Mouse (Mus musculus) forebrain, postnatal 0 days (tissue): ENCODE data around the gene Sgms1. TPM values are rescaled to one million over a fixed set of nuclear protein-coding genes. Genes with fewer than 3 reads are reported as not detected.

Experiments
- ATAC-seq: fragments of 200-750 bp; cut with Nextera tagmentation; 2 replicates; pipeline ENCODE4 v1.8.0; 2017; ENCODE audit warnings: mild to moderate bottlenecking, moderate library complexity
- DNase-seq: peaks from one replicate; pipeline ENCODE4 v3.0.0-alpha.2; 2015
- H3K27ac ChIP-seq: fragments of 300-500 bp; sonication (generic); 2 replicates; pipeline ENCODE4 v1.5.1; 2014; ENCODE audit warnings: low read depth, mild to moderate bottlenecking, antibody characterized with exemption, low read length, moderate library complexity, mixed read lengths
- H3K27me3 ChIP-seq: fragments of 300-500 bp; sonication (generic); 2 replicates; pipeline ENCODE4 v1.6.1; 2014; ENCODE audit warnings: mild to moderate bottlenecking, low read length, mixed read lengths; ENCODE audit not compliant: insufficient read depth
- H3K36me3 ChIP-seq: fragments of 300-500 bp; sonication (generic); 2 replicates; pipeline ENCODE4 v1.6.1; 2014; ENCODE audit warnings: mild to moderate bottlenecking, moderate library complexity; ENCODE audit not compliant: insufficient read depth
- H3K4me1 ChIP-seq: fragments of 300-500 bp; sonication (generic); 2 replicates; pipeline ENCODE4 v1.6.1; 2014; ENCODE audit warnings: antibody characterized with exemption; ENCODE audit not compliant: insufficient read depth
- H3K4me2 ChIP-seq: fragments of 300-500 bp; sonication (generic); 2 replicates; pipeline ENCODE4 v1.6.1; 2014; ENCODE audit warnings: low read depth, mild to moderate bottlenecking, moderate library complexity
- H3K4me3 ChIP-seq: fragments of 300-500 bp; sonication (generic); 2 replicates; pipeline ENCODE4 v1.5.1; 2014; ENCODE audit warnings: low read depth, low read length, mixed read lengths
- H3K9ac ChIP-seq: fragments of 300-500 bp; sonication (generic); 2 replicates; pipeline ENCODE4 v1.6.1; 2014; ENCODE audit warnings: mild to moderate bottlenecking
- H3K9me3 ChIP-seq: fragments of 300-500 bp; sonication (generic); 2 replicates; pipeline ENCODE4 v1.6.1; 2016; ENCODE audit warnings: low read length
- CTCF ChIP-seq: sonication (generic); IDR thresholded peaks from 2 replicates; pipeline ENCODE4 v1.5.1; 2016; ENCODE audit warnings: antibody characterized with exemption, control low read depth, low read depth
- WGBS: fragments of 180-500 bp; shearing (Covaris S2); extraction: QIAGEN DNeasy Blood & Tissue Kit; methylation state at CpG from one replicate; pipeline ENCODE4 v1.1.7; 2014; 5-methylcytosine and 5-hydroxymethylcytosine counted together
- polyA plus RNA-seq: library from polyadenylated mRNA; unstranded; fragments of >200 nt; fragmentation: Nextera tagmentation; extraction: Ambion mirVana; gene quantifications from 2 replicates; pipeline ENCODE4 v1.2.1, GENCODE M21; 2015
- total RNA-seq: library from RNA; depleted of rRNA; stranded (reverse); fragments of >200 nt; gene quantifications from 2 replicates; pipeline ENCODE4 v1.2.3, GENCODE M21; 2014

Sgms1 gene
- total and polyA plus RNA-seq, 2 experiments from 2014 or later = 17.0 to 27.2 TPM

DNA sequence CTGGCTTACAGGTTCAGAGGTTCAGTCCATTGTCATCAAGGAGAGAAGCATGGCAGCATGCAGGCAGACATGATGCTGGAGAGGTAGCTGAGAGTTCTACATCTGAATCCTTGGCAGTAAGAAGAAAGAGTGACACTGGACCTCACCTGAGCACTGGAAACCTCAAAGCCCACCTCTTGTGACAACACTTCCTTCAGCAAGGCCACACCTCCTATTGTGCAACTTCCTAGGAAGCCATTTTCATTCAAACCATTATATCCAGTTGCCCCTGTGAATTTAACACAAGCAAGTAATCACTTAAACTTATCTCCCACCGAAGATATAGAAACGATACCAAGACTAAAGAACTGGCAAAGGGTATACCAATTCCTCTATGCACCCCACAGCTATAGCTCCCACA, 129.7 kb downstream of the Sgms1 start:
- Histone ChIP-seq H3K9me3 (no peaks in the 10 kb centered on the region), H3K4me2 (no peak overlapping the region), H3K36me3 (no peaks in the 10 kb centered on the region), H3K4me3 (no peak overlapping the region), H3K9ac (no peak overlapping the region), H3K27ac (no peak overlapping the region), H3K27me3 (no peaks in the 10 kb centered on the region), H3K4me1 (no peaks in the 10 kb centered on the region)
- DNase-seq (no peak), ATAC-seq (no peak)
- 90% methylated on average over 2 of the region's 2 CpGs for WGBS
- no peak for TF ChIP-seq CTCF

DNA sequence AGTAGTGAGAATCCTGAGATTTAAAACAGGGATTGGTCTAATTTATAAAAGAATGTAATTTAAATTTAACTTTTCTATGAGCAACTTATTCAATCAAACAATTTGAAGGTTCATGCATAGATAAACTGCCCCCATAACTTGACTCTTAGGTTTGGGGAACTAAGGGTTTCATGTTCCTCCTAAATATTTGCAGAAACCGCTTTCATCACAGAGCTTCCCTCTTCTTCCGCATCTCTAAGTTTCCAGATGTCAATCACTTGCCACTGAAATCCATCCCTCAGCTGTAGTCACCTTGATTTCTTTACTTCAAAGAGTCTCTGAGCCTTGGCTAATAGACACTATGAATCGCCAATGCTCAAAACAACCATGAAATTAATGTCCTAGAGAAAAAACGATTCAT, 130.5 kb downstream of the Sgms1 start:
- TF ChIP-seq CTCF = no peak
- H3K4me2 ChIP-seq = no peak overlapping the region
- no peak overlapping the region for H3K9ac ChIP-seq
- H3K4me1 ChIP-seq = no peaks in the 10 kb centered on the region
- no peak overlapping the region for H3K4me3 ChIP-seq
- ATAC-seq (no peak), DNase-seq (no peak)
- no peaks in the 10 kb centered on the region for H3K36me3 ChIP-seq
- H3K27ac ChIP-seq = no peak overlapping the region
- no peaks in the 10 kb centered on the region for H3K9me3 ChIP-seq
- no peaks in the 10 kb centered on the region for H3K27me3 ChIP-seq
- 91% methylated on average over 4 of the region's 4 CpGs for WGBS

DNA sequence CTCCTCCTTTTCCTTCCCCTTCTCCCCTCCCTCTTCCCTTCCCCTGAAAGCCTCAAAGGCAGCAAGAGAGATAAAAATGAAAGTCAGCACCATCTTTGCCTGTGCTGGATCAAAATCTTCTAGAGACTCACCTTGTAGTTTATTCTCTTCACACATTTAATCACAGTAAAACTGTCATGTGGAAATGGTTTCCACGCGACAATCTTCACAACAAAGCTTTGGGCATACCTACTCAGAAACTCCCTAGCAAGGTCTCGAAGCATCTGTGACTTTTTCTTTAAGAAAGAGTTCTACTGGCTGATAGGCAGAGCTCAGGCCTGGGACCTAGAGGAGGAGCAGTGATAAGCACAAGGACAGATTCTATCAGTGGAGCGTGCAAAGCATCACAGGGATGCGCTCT, 131.4 kb downstream of the Sgms1 start:
- no peak for ATAC-seq
- Histone ChIP-seq H3K4me3 (no peak overlapping the region), H3K36me3 (no peaks in the 10 kb centered on the region), H3K4me1 (no peaks in the 10 kb centered on the region), H3K9ac (no peak overlapping the region), H3K9me3 (no peaks in the 10 kb centered on the region), H3K27me3 (no peaks in the 10 kb centered on the region), H3K27ac (no peak overlapping the region), H3K4me2 (no peak overlapping the region)
- DNase-seq = no peak
- TF ChIP-seq CTCF = no peak
- WGBS = 74% methylated on average over 5 of the region's 5 CpGs

DNA sequence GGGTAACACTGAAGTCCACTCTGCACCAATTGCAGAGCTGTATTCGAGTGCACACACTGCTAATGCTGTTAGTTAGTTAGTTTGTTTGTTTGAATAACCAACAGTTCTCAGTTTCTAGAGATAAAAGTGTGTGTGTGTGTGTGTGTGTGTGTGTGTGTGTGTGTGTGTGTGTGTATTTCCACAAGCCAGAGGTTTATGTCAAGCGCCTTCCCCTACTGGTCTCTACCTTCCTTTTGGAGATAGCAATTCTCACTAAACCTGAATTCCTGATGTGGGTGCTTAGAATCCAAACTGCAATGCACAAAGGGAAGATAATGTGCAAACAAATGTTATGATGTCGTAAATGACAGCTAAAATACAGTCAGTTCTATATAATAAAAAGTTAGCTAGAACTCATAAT, 131.9 kb downstream of the Sgms1 start:
- no peak for TF ChIP-seq CTCF
- no peaks in the 10 kb centered on the region for H3K4me1 ChIP-seq
- DNase-seq (no peak), ATAC-seq (no peak)
- H3K4me2 ChIP-seq = no peak overlapping the region
- H3K36me3 ChIP-seq = no peaks in the 10 kb centered on the region
- H3K9me3 ChIP-seq = no peaks in the 10 kb centered on the region
- no peak overlapping the region for H3K9ac ChIP-seq
- WGBS = 91% methylated on average over 3 of the region's 3 CpGs
- H3K27ac ChIP-seq = no peak overlapping the region
- no peak overlapping the region for H3K4me3 ChIP-seq
- H3K27me3 ChIP-seq = no peaks in the 10 kb centered on the region

DNA sequence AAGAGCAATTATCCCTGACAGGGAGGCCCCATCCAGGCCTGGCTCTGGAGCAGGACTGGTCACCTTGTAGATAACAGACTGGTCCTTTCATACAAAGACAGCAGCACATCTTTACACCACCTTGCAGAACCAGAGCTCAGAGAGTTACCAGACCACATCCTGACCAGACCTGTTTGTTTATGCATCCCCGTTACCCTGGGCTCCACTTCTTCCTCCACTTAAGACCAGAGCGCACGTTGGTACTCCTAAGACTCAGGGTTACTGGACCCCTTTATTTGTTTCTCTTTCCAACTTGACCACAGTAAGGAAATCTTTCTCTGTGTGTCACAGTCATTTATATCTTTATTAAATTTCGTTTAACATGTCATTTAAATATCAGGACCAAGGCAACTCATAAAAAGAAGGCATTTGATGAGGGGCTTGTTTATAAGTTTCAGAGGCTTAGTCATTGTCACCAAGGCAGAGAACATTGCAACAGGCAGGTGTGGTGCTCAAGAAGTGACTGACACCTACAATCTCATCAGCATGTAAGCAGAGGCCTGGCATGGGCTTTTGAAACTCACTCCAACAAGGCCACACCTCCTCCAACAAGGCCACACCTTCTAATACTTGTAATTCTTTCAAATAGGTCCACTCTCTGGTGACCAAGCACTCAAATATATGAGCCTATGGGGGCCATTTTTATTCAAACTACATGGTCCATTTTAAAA, 132.7 kb downstream of the Sgms1 start:
- Histone ChIP-seq H3K9me3 (no peaks in the 10 kb centered on the region), H3K9ac (no peak overlapping the region), H3K27me3 (no peaks in the 10 kb centered on the region), H3K27ac (no peak overlapping the region), H3K4me1 (no peaks in the 10 kb centered on the region), H3K36me3 (no peaks in the 10 kb centered on the region), H3K4me3 (no peak overlapping the region), H3K4me2 (no peak overlapping the region)
- 79% methylated on average over 4 of the region's 4 CpGs for WGBS
- TF ChIP-seq CTCF = no peak
- DNase-seq (no peak), ATAC-seq (no peak)

DNA sequence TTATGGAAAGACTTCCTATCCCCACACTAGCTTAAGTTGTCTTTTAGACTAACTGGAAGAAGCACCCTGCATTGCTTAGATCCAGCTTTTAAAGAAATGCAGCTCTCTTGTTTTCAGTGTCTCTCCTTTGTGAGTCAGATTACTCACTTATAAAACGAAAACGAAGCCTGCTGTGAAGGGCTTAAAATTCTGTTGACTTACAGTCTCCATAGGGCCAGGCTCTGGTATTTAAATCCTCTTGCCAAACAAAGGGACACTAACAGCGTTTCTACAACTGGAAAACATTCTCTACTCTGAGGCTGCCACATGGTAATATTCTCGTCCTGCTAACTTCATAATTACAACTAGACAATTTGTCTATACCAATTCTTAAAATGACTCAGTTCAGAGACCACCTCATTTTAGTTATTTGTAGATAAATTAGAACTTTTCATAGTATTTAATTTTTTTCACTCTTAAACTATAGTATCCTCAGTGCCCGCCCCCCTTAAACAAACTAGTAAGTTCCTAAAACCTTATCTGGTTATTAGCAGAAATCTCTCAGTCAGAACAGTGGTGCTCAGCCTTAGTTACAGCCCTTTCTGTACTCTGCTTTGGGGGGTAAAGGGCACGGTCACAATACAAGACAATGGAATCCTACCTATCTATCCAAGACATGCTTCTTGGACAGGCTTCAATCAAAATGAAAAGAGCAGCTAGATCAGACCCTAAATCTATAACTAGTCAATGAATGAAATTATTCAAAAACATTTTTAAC, 133.9 kb downstream of the Sgms1 start:
- H3K4me1 ChIP-seq = no peaks in the 10 kb centered on the region
- WGBS = 40% methylated on average over 6 of the region's 6 CpGs
- no peak for TF ChIP-seq CTCF
- DNase-seq (no peak), ATAC-seq (no peak)
- no peaks in the 10 kb centered on the region for H3K36me3 ChIP-seq
- H3K9me3 ChIP-seq = no peaks in the 10 kb centered on the region
- H3K4me3 ChIP-seq = no peak overlapping the region
- H3K27me3 ChIP-seq = no peaks in the 10 kb centered on the region
- H3K9ac ChIP-seq = no peak overlapping the region
- 0 out of 2 replicates have a peak overlapping the region, but pooled peaks have one; percentile 21 for H3K27ac ChIP-seq
- H3K4me2 ChIP-seq = no peak overlapping the region

DNA sequence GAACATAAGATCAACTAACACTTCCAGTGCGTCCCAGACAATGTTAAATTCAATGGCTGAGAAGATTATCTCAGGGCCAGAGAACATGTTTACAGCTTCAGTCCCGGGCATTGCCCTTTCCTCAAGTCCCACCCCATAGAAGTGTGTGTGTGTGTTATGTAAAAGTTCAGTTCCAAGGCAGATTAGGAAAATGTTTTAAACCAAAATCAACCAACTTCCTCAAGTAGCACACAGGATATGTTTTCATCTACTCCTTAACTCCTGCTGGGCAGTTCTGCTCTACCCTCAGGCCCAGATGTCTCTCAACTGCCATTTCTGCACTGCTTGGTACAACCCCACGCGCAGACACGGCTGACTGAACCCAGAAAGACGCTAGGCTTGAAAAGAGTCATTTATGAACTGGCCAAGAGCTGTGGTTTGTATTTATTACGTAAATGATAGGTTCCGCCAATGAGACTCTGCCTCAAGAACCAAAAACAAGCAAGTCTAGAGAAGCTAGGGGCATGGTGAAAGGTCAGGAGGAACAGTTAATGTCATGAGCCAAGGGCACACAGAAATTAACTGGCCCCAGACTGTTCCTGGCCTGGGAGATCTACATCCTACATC, 134.7 kb downstream of the Sgms1 start:
- no peak overlapping the region for H3K4me2 ChIP-seq
- ATAC-seq (no peak), DNase-seq (no peak)
- WGBS = 34% methylated on average over 8 of the region's 8 CpGs
- no peaks in the 10 kb centered on the region for H3K4me1 ChIP-seq
- H3K27ac ChIP-seq = peak overlapping the region; percentile 21; the same call in 1 of the 2 replicates
- no peak overlapping the region for H3K9ac ChIP-seq
- H3K9me3 ChIP-seq = no peaks in the 10 kb centered on the region
- TF ChIP-seq CTCF = no peak
- no peak overlapping the region for H3K4me3 ChIP-seq
- no peaks in the 10 kb centered on the region for H3K36me3 ChIP-seq
- no peaks in the 10 kb centered on the region for H3K27me3 ChIP-seq
